Mouse (Mus musculus): ENCODE data around the gene Nbas. TPM values are rescaled to one million over a fixed set of nuclear protein-coding genes. Genes with fewer than 3 reads are reported as not detected.

Gene Nbas
- polyA plus RNA-seq, 1 experiment from 2014 or later: 14.4 TPM

DNA sequence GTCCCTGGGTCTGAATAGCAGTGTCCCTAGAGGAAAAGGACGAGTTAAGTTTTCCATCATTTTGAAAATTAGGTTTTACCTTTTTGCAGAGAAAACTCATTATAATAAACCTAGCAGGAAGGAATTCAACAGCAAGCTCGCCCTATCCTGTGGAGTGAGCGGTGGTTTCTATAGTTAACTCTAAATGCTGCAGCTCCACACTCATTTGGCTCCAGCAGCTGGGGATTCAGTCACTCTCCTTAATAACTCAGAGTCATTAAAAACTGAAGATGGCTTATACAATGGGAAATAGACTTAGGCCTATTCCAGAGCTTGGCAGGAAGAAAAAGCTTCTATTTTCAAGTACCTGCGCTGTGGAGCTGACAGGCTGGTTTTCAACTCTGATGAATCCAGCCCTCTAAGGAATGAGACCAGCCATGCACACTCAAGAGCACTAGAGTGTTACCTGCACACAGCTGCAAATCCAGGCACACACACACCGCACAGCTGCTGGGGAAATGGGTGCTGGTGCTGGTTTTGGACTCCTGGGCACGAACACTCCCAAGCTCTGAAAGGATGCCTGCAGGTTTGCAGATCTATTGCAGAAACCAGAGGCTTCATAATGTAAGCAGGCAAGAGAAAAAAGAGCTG lies 316.7 kb downstream of the Nbas start:
- 74% methylated on average over 6 of the region's 6 CpGs for WGBS
- Histone ChIP-seq H3K27ac (ENCODE audit: low read depth, low read length) (0 out of 2 replicates have a peak overlapping the region, but pooled peaks have one; percentile 33), H3K27me3 (replicated peaks; ENCODE audit: control insufficient read depth, insufficient read depth, low read length) (no peaks in the 10 kb centered on the region)

DNA sequence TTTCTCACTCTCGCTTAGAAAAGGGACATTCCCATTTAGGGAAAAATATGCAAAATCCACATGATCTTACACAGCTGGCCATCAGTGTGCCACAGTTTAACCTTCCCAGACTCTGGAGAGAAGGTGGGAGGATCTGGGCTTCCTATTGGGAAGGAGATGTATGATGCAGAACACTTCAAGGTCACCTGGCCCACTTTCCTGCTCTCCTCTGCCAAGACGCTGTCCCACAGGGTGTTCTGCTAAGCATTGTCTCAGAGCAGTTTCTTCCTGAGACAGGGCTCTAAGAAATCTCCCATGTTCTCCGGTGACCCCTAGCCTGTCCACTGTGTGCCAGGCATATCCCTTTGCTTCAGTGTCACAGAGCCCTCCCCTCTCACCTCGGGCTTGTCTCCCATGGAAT lies 318.7 kb downstream of the Nbas start:
- Histone ChIP-seq H3K9me3 (ENCODE audit: control insufficient read depth, low read length) (no peaks in the 10 kb centered on the region), H3K27ac (ENCODE audit: low read depth, low read length) (no peak overlapping the region), H3K4me2 (ENCODE audit: low read length) (no peak overlapping the region), H3K4me1 (ENCODE audit: control insufficient read depth, insufficient read depth, low read depth, low read length) (0 out of 2 replicates have a peak, but pooled peaks cover 2% of the 10 kb centered on the region), H3K4me3 (ENCODE audit: low read length) (no peak overlapping the region), H3K36me3 (ENCODE audit: control insufficient read depth, insufficient read depth, low read length) (peaks cover 4% of the 10 kb centered on the region; the same call in 1 of the 2 replicates), H3K27me3 (replicated peaks; ENCODE audit: control insufficient read depth, insufficient read depth, low read length) (no peaks in the 10 kb centered on the region), H3K9ac (ENCODE audit: low read depth, low read length) (no peak overlapping the region)
- ATAC-seq: no peak
- 88% methylated on average over 4 of the region's 4 CpGs for WGBS

More for the DNA sequence above, 316.7 kb downstream of the Nbas start:
- no peak overlapping the region for H3K4me3 ChIP-seq (ENCODE audit: low read length)
- peaks cover 4% of the 10 kb centered on the region; the same call in 1 of the 2 replicates for H3K36me3 ChIP-seq (ENCODE audit: control insufficient read depth, insufficient read depth, low read length)
- ATAC-seq: peak; percentile 75
- H3K9ac ChIP-seq (ENCODE audit: low read depth, low read length): no peak overlapping the region
- H3K4me2 ChIP-seq (ENCODE audit: low read length): no peak overlapping the region
- 0 out of 2 replicates have a peak, but pooled peaks cover 2% of the 10 kb centered on the region for H3K4me1 ChIP-seq (ENCODE audit: control insufficient read depth, insufficient read depth, low read depth, low read length)
- no peaks in the 10 kb centered on the region for H3K9me3 ChIP-seq (ENCODE audit: control insufficient read depth, low read length)

DNA sequence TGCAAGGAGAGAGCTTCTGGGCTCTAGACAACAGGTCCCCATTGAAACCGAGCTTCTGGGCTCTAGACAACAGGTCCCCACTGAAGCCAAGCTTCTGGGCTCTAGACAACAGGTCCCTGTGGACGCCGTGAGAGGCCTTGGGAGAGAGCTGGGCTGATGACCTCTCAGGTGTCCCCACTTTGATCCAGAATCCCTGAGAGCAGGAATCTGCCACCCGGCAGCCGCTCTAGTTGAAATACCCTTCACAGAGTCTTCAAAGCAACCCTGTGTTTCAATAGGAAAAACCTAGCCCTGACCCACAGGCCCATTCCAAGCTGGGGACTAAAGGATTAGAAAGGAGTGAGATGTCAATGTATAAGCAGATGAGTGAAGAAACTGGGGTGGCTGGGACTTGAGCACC lies 320.1 kb downstream of the Nbas start:
- Histone ChIP-seq H3K27me3 (replicated peaks; ENCODE audit: control insufficient read depth, insufficient read depth, low read length) (no peaks in the 10 kb centered on the region), H3K9ac (ENCODE audit: low read depth, low read length) (no peak overlapping the region), H3K36me3 (ENCODE audit: control insufficient read depth, insufficient read depth, low read length) (no peaks in the 10 kb centered on the region; the same call in 1 of the 2 replicates), H3K27ac (ENCODE audit: low read depth, low read length) (no peak overlapping the region), H3K4me2 (ENCODE audit: low read length) (no peak overlapping the region), H3K9me3 (ENCODE audit: control insufficient read depth, low read length) (no peaks in the 10 kb centered on the region), H3K4me1 (ENCODE audit: control insufficient read depth, insufficient read depth, low read depth, low read length) (0 out of 2 replicates have a peak, but pooled peaks cover 2% of the 10 kb centered on the region), H3K4me3 (ENCODE audit: low read length) (no peak overlapping the region)
- no peak for ATAC-seq
- 96% methylated on average over 5 of the region's 5 CpGs for WGBS

DNA sequence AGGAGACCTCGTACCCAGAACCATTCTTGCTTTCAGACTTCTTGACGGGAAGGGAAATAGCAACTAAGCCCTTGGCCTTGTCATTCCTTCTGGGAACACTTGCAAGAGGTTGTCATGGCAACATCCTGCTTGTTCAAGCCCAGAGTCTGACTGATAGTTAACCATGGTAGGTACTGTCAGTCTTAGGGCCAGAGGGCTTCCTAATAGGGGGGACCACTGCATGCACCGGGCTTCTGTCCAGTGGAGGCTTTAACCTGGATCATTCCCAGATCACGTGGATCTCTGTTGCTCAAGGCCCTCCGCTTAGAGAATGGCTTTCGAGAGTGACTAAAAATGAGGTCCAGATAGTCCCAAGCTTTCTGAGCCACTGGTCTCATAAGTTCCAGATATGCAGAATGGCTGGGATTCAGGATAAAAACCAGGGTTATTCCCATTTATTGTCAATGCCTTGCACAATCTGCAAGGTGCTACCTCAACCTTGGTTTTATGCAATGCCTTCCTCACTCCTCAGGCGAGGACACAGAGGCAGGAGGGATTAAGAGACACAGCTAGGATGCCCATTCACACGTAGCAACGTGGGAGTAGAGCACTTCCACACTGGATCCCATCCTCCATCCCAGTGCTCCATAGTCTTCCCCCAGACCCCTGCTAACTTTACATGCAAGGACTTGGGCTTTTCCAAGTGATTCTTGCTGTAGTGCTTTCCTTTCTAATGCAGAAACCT lies 326.0 kb downstream of the Nbas start:
- Histone ChIP-seq H3K27ac (ENCODE audit: low read depth, low read length) (no peak overlapping the region), H3K27me3 (replicated peaks; ENCODE audit: control insufficient read depth, insufficient read depth, low read length) (no peaks in the 10 kb centered on the region), H3K4me3 (ENCODE audit: low read length) (no peak overlapping the region), H3K9me3 (ENCODE audit: control insufficient read depth, low read length) (no peaks in the 10 kb centered on the region), H3K4me2 (ENCODE audit: low read length) (no peak overlapping the region), H3K4me1 (ENCODE audit: control insufficient read depth, insufficient read depth, low read depth, low read length) (peaks cover 4% of the 10 kb centered on the region; the same call in 1 of the 2 replicates), H3K9ac (ENCODE audit: low read depth, low read length) (no peak overlapping the region), H3K36me3 (ENCODE audit: control insufficient read depth, insufficient read depth, low read length) (no peaks in the 10 kb centered on the region)
- ATAC-seq: peak; percentile 86
- WGBS: 69% methylated on average over 9 of the region's 9 CpGs

DNA sequence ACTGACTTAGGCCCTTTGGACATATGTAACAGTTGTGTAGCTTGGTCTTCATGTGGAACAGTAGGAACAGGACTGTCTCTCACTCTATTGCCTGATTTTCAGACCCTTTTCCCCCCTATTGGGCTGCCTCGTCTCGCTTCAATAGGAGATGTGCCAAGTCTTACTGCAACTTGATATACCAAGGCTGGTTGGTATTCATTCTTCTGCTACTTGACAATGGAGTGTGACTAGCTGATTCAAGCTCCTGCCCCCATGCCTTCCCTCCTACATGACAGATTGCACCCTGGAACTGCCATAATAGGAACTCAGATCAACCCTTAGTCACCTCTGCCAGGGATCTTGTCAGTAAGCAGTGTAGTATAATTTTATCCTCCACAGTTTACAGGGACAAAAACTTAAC lies 328.1 kb downstream of the Nbas start:
- no peak overlapping the region for H3K4me2 ChIP-seq (ENCODE audit: low read length)
- H3K36me3 ChIP-seq (ENCODE audit: control insufficient read depth, insufficient read depth, low read length): no peaks in the 10 kb centered on the region
- H3K27ac ChIP-seq (ENCODE audit: low read depth, low read length): no peak overlapping the region
- WGBS: 48% methylated on average over 2 of the region's 2 CpGs
- H3K27me3 ChIP-seq (replicated peaks; ENCODE audit: control insufficient read depth, insufficient read depth, low read length): no peaks in the 10 kb centered on the region
- H3K9me3 ChIP-seq (ENCODE audit: control insufficient read depth, low read length): no peaks in the 10 kb centered on the region
- H3K4me1 ChIP-seq (ENCODE audit: control insufficient read depth, insufficient read depth, low read depth, low read length): peaks cover 4% of the 10 kb centered on the region; the same call in 1 of the 2 replicates
- H3K9ac ChIP-seq (ENCODE audit: low read depth, low read length): no peak overlapping the region
- H3K4me3 ChIP-seq (ENCODE audit: low read length): no peak overlapping the region
- no peak for ATAC-seq

DNA sequence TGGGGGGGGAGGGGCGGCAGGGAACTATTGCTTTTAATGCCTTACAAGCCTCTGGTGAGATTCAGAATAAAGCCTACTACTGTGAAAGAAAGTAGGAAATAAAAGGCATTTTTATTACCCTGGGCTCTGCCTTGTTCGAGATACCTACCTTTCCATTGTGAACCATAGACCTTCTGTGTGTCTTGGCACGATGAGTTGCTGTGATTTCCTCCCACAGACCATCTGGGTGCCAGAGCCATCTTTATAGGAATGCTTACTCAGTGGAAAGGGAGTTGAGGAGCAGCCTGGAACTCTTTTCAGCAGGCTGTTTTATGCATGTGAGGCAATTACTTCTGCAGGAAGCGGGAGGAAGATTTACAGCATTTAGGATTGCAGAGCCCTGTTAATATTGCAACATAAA lies 329.6 kb downstream of the Nbas start:
- Histone ChIP-seq H3K27ac (ENCODE audit: low read depth, low read length) (no peak overlapping the region), H3K9me3 (ENCODE audit: control insufficient read depth, low read length) (no peaks in the 10 kb centered on the region), H3K4me2 (ENCODE audit: low read length) (no peak overlapping the region), H3K36me3 (ENCODE audit: control insufficient read depth, insufficient read depth, low read length) (no peaks in the 10 kb centered on the region), H3K4me1 (ENCODE audit: control insufficient read depth, insufficient read depth, low read depth, low read length) (peaks cover 4% of the 10 kb centered on the region; the same call in 1 of the 2 replicates), H3K9ac (ENCODE audit: low read depth, low read length) (no peak overlapping the region), H3K27me3 (replicated peaks; ENCODE audit: control insufficient read depth, insufficient read depth, low read length) (no peaks in the 10 kb centered on the region), H3K4me3 (ENCODE audit: low read length) (no peak overlapping the region)
- ATAC-seq: no peak
- WGBS: 64% methylated on average over 4 of the region's 4 CpGs

DNA sequence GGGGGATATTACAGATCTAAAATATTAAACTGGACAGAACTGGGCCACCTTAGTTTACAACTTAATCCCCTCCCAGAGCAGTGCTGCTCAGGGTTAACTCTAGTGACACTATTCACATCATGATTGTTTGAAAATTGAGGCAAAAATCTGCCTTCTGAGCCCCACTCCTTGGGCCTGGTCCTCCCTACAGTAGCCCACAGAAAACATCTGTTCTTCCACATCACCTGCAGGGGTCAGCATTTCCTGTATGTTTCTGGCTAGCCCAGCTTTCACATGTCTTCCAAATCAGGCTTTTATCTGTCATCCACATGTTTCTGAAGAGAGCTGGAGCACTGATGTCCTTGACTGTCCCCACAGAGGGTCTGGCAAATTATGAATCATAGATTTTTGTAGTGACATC lies 333.5 kb downstream of the Nbas start:
- 0 out of 2 replicates have a peak, but pooled peaks have one; percentile 31 for ATAC-seq
- H3K27me3 ChIP-seq (replicated peaks; ENCODE audit: control insufficient read depth, insufficient read depth, low read length): no peaks in the 10 kb centered on the region
- no peak overlapping the region for H3K9ac ChIP-seq (ENCODE audit: low read depth, low read length)
- no peak overlapping the region for H3K27ac ChIP-seq (ENCODE audit: low read depth, low read length)
- no peak overlapping the region for H3K4me3 ChIP-seq (ENCODE audit: low read length)
- no peak overlapping the region for H3K4me2 ChIP-seq (ENCODE audit: low read length)
- H3K4me1 ChIP-seq (ENCODE audit: control insufficient read depth, insufficient read depth, low read depth, low read length): no peaks in the 10 kb centered on the region
- H3K9me3 ChIP-seq (ENCODE audit: control insufficient read depth, low read length): no peaks in the 10 kb centered on the region
- H3K36me3 ChIP-seq (ENCODE audit: control insufficient read depth, insufficient read depth, low read length): no peaks in the 10 kb centered on the region

DNA sequence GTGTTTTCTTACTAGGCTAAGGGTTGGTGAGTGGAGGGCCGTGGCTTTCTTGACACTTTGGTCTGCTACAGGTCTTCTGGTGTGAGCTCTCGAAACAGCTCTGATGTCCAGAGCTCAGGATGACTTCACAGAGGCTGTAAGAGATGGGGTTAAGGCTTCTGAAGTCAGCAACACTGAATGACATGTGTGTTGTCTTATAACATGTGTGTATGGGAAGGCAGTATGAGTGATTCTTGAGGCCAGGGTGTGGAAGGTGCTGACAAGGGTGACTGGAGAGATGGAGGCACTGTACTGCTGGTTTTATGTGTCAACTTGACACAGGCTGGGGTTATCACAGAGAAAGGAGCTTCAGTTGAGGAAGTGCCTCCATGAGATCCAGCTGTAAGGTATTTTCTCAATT lies 338.1 kb downstream of the Nbas start:
- Histone ChIP-seq H3K9ac (ENCODE audit: low read depth, low read length) (no peak overlapping the region), H3K36me3 (ENCODE audit: control insufficient read depth, insufficient read depth, low read length) (no peaks in the 10 kb centered on the region), H3K4me3 (ENCODE audit: low read length) (no peak overlapping the region), H3K4me1 (ENCODE audit: control insufficient read depth, insufficient read depth, low read depth, low read length) (no peaks in the 10 kb centered on the region), H3K9me3 (ENCODE audit: control insufficient read depth, low read length) (no peaks in the 10 kb centered on the region), H3K27me3 (replicated peaks; ENCODE audit: control insufficient read depth, insufficient read depth, low read length) (no peaks in the 10 kb centered on the region), H3K27ac (ENCODE audit: low read depth, low read length) (no peak overlapping the region), H3K4me2 (ENCODE audit: low read length) (no peak overlapping the region)
- WGBS: 75% methylated on average over 2 of the region's 2 CpGs
- ATAC-seq: no peak

DNA sequence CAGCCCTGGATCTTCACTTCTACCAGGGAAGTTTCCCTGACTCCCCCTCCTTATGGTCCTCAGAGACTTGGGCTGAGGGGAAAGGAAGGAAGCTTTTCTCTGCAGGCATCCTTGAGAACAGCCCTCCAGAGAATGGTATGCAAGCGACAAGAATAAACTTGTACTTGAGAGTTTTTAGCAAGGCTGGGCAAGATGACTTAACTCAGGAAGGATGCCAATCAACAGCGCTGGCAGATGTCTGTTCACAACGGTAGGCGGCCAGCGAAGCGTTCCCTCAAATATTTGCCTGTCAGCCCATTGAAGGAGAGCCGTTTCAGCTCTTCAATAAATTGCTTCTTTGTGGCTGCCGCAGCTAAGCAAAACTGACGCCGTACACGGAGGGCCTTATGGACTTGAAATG lies 340.1 kb downstream of the Nbas start:
- peak; percentile 54 for ATAC-seq
- H3K4me2 ChIP-seq (ENCODE audit: low read length): no peak overlapping the region
- no peaks in the 10 kb centered on the region for H3K9me3 ChIP-seq (ENCODE audit: control insufficient read depth, low read length)
- H3K9ac ChIP-seq (ENCODE audit: low read depth, low read length): no peak overlapping the region
- H3K27me3 ChIP-seq (replicated peaks; ENCODE audit: control insufficient read depth, insufficient read depth, low read length): no peaks in the 10 kb centered on the region
- no peaks in the 10 kb centered on the region for H3K4me1 ChIP-seq (ENCODE audit: control insufficient read depth, insufficient read depth, low read depth, low read length)
- H3K4me3 ChIP-seq (ENCODE audit: low read length): no peak overlapping the region
- no peaks in the 10 kb centered on the region for H3K36me3 ChIP-seq (ENCODE audit: control insufficient read depth, insufficient read depth, low read length)
- WGBS: 52% methylated on average over 11 of the region's 11 CpGs
- H3K27ac ChIP-seq (ENCODE audit: low read depth, low read length): no peak overlapping the region

Measured in hindbrain, embryonic 16.5 days (tissue).